Mouse (Mus musculus): ENCODE data around the gene Ripor1.

GRCm38 (mm10) chr8:105565952-105566702 lies 38.9 kb upstream of the Ripor1 start, which contains the start of gene Atp6v0d1:
- TF ChIP-seq POLR2AphosphoS2 (IDR thresholded peaks at IDR 0.05; ENCODE audit: insufficient read length, low read depth) = peak; percentile 77
- TF ChIP-seq POLR2A (IDR thresholded peaks at IDR 0.05; ENCODE audit: insufficient read length, low read depth) = peak; percentile 79
- TF ChIP-seq E2F4 (IDR thresholded peaks at IDR 0.05; ENCODE audit: insufficient read depth) = no peak
- TF ChIP-seq MYOD1 (IDR thresholded peaks at IDR 0.05; ENCODE audit: control insufficient read depth in 1 of 3, insufficient read length in 2 of 3, low read depth in 2 of 3) = peak in 2 of 3 experiments; percentile 46 to 74
- peak in 2 of 3 experiments; percentile 58 to 68 for TF ChIP-seq MYOG (IDR thresholded peaks at IDR 0.05; ENCODE audit: control insufficient read depth in 1 of 3, insufficient read depth in 1 of 3, insufficient read length in 2 of 3, low read depth in 2 of 3)
- TF ChIP-seq SRF (IDR thresholded peaks at IDR 0.05; ENCODE audit: control insufficient read depth, insufficient read length, low read depth) = peak; percentile 100
- no peak for TF ChIP-seq MAX (IDR thresholded peaks at IDR 0.05; ENCODE audit: low read depth)
- TF ChIP-seq TCF12 (IDR thresholded peaks at IDR 0.05; ENCODE audit: insufficient read depth, poor library complexity, severe bottlenecking) = no peak
- TF ChIP-seq USF1 (IDR thresholded peaks at IDR 0.05; ENCODE audit: low read depth) = peak; percentile 94
- TF ChIP-seq TCF3 (IDR thresholded peaks at IDR 0.05; ENCODE audit: insufficient read length, low read depth) = no peak
- no peak for TF ChIP-seq REST (IDR thresholded peaks at IDR 0.05; ENCODE audit: insufficient read depth, insufficient read length)
- TF ChIP-seq CEBPB (IDR thresholded peaks at IDR 0.05; ENCODE audit: insufficient read depth, poor library complexity, severe bottlenecking) = no peak
